Mouse (Mus musculus): ENCODE data around the gene Usp30. TPM values are rescaled to one million over a fixed set of nuclear protein-coding genes. Genes with fewer than 3 reads are reported as not detected.

Usp30 gene
- polyA plus RNA-seq, 1 experiment from 2014 or later: 12.7 TPM

DNA sequence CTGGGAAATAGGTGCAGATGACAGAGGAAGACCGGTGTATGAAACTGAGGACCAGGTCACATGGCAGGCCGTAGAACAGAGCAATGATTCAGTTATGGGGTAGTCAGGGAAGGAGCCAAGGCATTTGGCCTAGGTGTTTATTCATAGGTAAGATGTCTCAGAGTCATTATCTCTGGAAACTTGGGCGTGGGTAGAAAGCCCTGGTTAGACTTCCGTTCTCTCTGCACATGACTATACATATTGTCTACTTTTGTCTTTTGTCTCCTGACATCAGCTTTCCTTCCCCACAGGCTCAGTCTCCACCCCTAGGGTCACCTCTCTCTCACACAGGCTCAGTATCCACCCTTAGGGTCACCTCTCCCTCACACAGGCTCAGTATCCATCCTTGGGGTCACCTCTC, 21.5 kb upstream of the Usp30 start:
- peaks cover 30% of the 10 kb centered on the region for H3K4me1 ChIP-seq
- no peak overlapping the region for H3K27ac ChIP-seq
- no peak for DNase-seq (ENCODE audit: extremely low spot score, low spot score)
- H3K4me3 ChIP-seq: no peak overlapping the region
- no peaks in the 10 kb centered on the region for H3K9me3 ChIP-seq
- no peaks in the 10 kb centered on the region for H3K36me3 ChIP-seq (replicated peaks)
- 89% methylated on average over 4 of the region's 4 CpGs for whole genome bisulfite sequencing
- peaks cover 6% of the 10 kb centered on the region; the same call in 1 of the 2 replicates for H3K27me3 ChIP-seq (ENCODE audit: poor library complexity, severe bottlenecking)

DNA sequence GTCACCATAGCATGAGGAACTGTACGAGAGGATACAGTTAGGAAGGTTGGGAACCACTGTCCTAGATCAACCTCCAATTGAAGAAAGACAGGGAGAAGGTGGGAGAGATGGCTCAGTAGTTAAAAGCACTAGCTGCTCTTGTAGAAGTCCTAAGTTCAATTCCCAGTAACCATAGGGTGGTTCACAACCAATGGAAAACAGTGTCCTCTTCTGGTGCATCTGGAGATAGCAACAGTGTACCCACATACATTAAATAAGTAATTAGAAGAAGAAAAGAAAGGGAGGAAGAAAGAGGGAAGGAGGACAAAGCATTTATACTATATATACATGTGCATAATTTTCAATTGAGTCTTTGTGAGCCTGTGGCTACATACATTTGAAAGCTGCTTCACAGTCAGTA, 20.1 kb upstream of the Usp30 start:
- Histone ChIP-seq H3K36me3 (replicated peaks) (no peaks in the 10 kb centered on the region), H3K4me3 (no peak overlapping the region), H3K9me3 (no peaks in the 10 kb centered on the region), H3K4me1 (peaks cover 30% of the 10 kb centered on the region), H3K27ac (no peak overlapping the region), H3K27me3 (ENCODE audit: poor library complexity, severe bottlenecking) (peaks cover 6% of the 10 kb centered on the region; the same call in 1 of the 2 replicates)
- no peak for DNase-seq (ENCODE audit: extremely low spot score, low spot score)
- WGBS: 79% methylated on average over 1 of the region's 1 CpGs

DNA sequence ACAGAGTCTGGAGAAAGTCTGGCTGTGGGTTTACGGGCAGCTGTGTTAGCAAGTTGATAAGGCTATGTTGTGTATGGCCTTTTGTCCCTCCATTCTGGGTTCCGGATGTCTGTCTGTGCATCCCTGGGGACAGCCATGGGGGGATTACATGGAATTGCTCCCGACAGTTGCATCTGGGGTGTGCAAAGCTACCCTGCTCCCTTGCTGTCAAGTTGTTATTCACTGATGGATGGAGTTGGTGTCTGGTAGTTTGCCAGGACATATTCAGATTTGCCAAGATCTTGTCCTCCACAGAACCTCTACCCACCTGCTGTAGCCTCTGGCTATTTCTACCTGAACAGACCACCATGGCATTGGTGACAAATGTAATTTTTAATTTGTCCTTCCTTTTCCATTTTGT, 19.1 kb upstream of the Usp30 start:
- H3K27ac ChIP-seq: no peak overlapping the region
- DNase-seq (ENCODE audit: extremely low spot score, low spot score): no peak
- no peak overlapping the region for H3K4me3 ChIP-seq
- H3K36me3 ChIP-seq (replicated peaks): no peaks in the 10 kb centered on the region
- no peaks in the 10 kb centered on the region for H3K9me3 ChIP-seq
- peaks cover 6% of the 10 kb centered on the region; the same call in 1 of the 2 replicates for H3K27me3 ChIP-seq (ENCODE audit: poor library complexity, severe bottlenecking)
- peaks cover 20% of the 10 kb centered on the region for H3K4me1 ChIP-seq
- 86% methylated on average over 3 of the region's 3 CpGs for WGBS

DNA sequence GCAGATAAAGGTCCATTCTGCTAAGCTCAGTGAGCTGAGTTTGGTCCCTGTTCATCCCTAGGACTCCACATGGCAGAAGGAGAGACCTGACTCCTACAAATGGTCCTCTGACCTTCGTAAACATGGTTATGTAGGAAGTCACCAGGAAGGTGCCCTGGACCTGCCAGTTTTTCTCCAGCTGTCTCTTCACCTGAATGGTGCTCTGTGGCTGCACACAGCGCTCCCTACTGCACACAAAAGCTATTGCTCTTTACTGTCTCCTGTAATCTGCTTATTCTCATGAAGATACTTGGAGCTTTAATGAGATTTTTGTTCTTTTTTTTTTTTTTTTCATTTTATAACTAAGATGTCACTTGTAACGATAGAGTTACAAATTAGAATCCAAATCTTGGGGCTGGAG, 18.7 kb upstream of the Usp30 start:
- DNase-seq (ENCODE audit: extremely low spot score, low spot score): no peak
- Histone ChIP-seq H3K27me3 (ENCODE audit: poor library complexity, severe bottlenecking) (peaks cover 6% of the 10 kb centered on the region; the same call in 1 of the 2 replicates), H3K4me1 (peaks cover 15% of the 10 kb centered on the region), H3K4me3 (no peak overlapping the region), H3K27ac (no peak overlapping the region), H3K9me3 (no peaks in the 10 kb centered on the region), H3K36me3 (replicated peaks) (no peaks in the 10 kb centered on the region)
- WGBS: 55% methylated on average over 3 of the region's 3 CpGs

DNA sequence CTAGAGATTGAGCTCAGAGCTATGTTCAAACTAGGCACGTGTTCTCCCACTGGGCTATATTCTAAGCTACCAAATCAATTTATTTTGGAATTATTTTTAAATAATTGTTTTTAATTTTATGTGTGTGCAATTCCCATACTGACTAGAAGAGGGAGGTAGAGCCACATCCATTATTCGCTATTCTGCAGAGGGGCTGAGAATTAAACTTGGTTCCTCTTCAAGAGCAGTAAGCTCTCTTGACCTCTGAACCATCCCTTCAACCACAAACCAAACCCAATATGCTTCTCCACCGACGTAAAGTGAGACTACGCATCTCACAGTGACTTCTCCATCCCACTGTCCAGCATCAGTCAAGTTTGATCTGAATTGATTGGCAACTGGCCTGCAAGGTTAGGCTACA, 18.1 kb upstream of the Usp30 start:
- Histone ChIP-seq H3K36me3 (replicated peaks) (no peaks in the 10 kb centered on the region), H3K9me3 (no peaks in the 10 kb centered on the region), H3K4me3 (no peak overlapping the region), H3K4me1 (peaks cover 13% of the 10 kb centered on the region), H3K27me3 (ENCODE audit: poor library complexity, severe bottlenecking) (peaks cover 6% of the 10 kb centered on the region; the same call in 1 of the 2 replicates), H3K27ac (no peak overlapping the region)
- WGBS: 87% methylated on average over 5 of the region's 5 CpGs
- DNase-seq (ENCODE audit: extremely low spot score, low spot score): no peak

DNA sequence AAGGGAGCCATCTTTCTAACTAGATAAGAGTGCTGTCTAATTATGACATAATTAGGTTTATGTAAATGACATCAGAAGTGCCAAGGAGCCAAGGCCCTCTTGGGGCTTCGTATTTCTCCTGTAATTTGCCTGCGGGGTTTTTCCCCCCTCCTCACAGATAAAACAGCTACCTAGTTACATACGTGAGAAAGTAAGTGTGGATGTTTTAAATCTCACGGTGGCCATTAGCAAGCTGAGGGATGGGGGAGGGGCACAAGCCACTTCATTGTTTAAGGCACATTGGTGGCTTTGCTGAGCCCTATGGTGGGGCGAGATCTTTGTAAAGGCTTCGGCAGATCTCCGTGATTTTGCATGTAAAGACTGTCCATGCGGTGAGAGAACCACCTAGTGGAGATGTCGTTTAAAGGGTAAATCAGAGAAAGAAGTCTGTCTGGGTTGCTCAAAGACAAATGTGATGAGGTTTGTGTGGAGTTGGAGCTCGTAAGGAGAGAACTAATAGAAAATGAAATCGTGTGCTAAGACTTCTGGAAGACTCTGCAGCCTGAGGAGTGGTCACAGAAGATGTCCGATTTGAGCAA, 16.4 kb upstream of the Usp30 start:
- Histone ChIP-seq H3K4me3 (no peak overlapping the region), H3K36me3 (replicated peaks) (no peaks in the 10 kb centered on the region), H3K4me1 (peaks cover 16% of the 10 kb centered on the region), H3K27ac (no peak overlapping the region), H3K9me3 (no peaks in the 10 kb centered on the region), H3K27me3 (ENCODE audit: poor library complexity, severe bottlenecking) (no peaks in the 10 kb centered on the region)
- 63% methylated on average over 12 of the region's 12 CpGs for WGBS
- no peak for DNase-seq (ENCODE audit: extremely low spot score, low spot score)

DNA sequence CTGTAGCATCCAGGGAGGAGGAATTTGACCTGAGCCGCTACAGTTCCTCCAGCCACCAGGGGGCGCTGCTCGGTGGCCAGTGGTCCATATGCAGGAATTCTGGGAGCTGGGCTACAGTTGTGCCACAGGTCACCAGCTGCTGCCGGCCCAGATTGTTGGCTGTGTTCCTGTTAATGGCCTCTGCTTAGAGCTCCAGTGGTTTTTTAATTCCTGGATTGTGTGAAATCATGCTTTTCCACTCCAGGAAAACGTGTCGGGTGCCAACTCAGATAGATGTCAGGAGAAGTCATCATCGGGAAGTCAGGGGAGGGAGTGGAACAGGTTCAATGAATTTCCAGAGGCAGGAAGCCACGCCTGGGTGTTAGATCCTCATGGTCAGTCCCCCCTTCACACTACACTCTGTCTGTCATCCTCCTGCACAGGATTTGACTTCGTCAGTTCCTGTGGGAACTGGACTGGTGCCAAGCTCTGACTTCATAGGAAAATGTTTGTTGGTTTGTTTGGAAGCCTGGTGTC, 13.0 kb upstream of the Usp30 start:
- H3K27me3 ChIP-seq (ENCODE audit: poor library complexity, severe bottlenecking): no peaks in the 10 kb centered on the region
- peaks cover 16% of the 10 kb centered on the region for H3K4me1 ChIP-seq
- DNase-seq (ENCODE audit: extremely low spot score, low spot score): peak; percentile 77
- H3K9me3 ChIP-seq: no peaks in the 10 kb centered on the region
- H3K27ac ChIP-seq: 0 out of 2 replicates have a peak overlapping the region, but pooled peaks have one; percentile 51
- H3K4me3 ChIP-seq: peak overlapping the region; percentile 30; the same call in 1 of the 2 replicates
- no peaks in the 10 kb centered on the region for H3K36me3 ChIP-seq (replicated peaks)
- 39% methylated on average over 9 of the region's 9 CpGs for WGBS

DNA sequence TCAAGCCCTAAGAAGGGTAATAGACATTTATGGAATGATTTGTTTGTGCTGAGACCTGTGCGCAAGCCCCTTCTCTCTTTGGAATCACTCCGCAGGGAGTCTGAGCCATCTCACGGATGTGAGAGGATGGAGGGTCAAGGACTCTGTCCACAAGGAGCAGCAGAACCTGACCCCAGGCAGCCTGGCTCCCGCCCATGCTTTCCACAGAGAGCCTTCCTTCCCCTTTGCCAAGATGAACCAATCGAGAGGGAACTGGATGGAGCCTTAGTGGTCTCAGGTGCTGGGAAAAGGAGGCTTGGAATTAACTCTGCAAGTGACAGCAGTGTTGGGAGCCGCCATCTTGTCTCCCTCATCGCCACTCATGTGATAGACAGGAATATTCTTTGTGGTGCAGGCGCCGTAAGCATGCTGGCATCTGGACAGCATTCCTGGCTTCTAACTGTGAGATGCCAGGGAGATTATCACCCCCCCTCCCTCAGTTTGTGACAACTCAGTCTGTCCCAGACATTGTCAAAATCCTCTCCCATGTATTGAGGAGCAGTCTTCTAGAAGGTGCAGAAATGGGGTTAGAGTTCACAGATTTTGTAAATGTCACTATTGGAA, 8.0 kb upstream of the Usp30 start:
- no peak for DNase-seq (ENCODE audit: extremely low spot score, low spot score)

DNA sequence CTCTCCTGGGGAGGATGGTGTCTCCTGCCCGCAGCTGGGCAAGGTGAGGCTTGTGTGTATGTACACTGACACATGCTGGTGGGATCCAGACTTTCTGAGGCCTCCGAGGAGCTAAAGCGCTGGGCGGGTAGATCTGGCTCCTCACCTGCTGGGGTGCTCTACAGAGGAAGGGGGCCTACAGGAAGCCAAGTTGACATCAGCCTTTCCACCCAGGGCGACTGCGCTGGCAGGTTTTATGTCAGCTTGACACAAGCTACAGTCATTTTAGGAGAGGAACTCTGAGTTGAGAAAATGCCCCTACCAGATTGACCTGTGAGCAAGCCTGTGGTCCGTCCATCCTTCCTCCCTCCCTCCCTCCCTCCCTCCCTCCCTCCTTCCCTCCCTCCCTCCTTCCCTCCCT, 3.6 kb upstream of the Usp30 start:
- Histone ChIP-seq H3K36me3 (replicated peaks) (no peaks in the 10 kb centered on the region), H3K4me3 (no peak overlapping the region), H3K4me1 (0 out of 2 replicates have a peak, but pooled peaks cover 4% of the 10 kb centered on the region), H3K27ac (no peak overlapping the region), H3K9me3 (no peaks in the 10 kb centered on the region), H3K27me3 (ENCODE audit: poor library complexity, severe bottlenecking) (no peaks in the 10 kb centered on the region)
- 61% methylated on average over 7 of the region's 7 CpGs for WGBS
- no peak for DNase-seq (ENCODE audit: extremely low spot score, low spot score)

More for the DNA sequence above, 8.0 kb upstream of the Usp30 start:
- no peak overlapping the region for H3K27ac ChIP-seq
- 82% methylated on average over 9 of the region's 9 CpGs for WGBS
- peaks cover 4% of the 10 kb centered on the region; the same call in 1 of the 2 replicates for H3K4me1 ChIP-seq
- H3K9me3 ChIP-seq: no peaks in the 10 kb centered on the region
- H3K4me3 ChIP-seq: no peak overlapping the region
- no peaks in the 10 kb centered on the region for H3K27me3 ChIP-seq (ENCODE audit: poor library complexity, severe bottlenecking)
- H3K36me3 ChIP-seq (replicated peaks): no peaks in the 10 kb centered on the region

DNA sequence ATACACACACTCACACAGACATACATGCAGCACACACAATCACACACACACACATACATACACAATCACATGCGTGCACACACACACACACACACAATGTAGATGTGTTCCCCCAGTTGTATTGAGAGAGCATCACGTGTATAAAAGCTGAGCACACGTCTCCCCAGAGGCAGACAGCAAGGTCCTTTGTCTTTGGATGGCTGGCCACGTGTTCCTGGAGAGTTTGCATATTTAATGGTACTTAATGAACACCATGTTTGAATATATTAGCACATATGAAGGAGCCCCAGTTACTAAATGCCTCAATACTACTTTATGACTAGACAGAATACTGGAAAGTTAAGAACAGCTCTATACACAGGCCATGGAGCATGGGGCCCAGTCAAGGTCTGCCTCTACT, 1.3 kb upstream of the Usp30 start:
- Histone ChIP-seq H3K4me1 (0 out of 2 replicates have a peak, but pooled peaks cover 4% of the 10 kb centered on the region), H3K4me3 (no peak overlapping the region), H3K9me3 (no peaks in the 10 kb centered on the region), H3K27me3 (ENCODE audit: poor library complexity, severe bottlenecking) (no peaks in the 10 kb centered on the region), H3K27ac (no peak overlapping the region), H3K36me3 (replicated peaks) (no peaks in the 10 kb centered on the region)
- DNase-seq (ENCODE audit: extremely low spot score, low spot score): no peak
- 83% methylated on average over 4 of the region's 4 CpGs for WGBS

DNA sequence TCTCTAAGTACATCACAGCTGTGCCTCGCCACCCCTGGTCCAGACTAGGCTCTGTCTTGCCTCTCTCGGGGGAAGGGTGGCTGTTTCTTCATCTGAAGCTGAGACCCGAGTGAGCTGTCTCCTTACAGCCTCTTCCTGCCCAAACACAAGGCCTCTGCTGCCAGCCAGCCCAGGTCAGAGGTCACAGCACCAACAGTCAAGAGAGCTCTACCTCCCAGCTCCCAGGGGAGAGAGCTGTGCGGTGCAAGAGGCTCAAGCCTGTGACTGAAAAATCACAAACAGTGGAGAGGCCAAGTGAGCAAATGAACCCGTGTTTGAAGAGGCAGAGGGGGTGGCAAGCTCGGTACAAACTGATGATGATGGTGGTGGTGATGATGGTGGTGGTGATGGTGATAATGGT, 1.3 kb downstream of the Usp30 start:
- Histone ChIP-seq H3K27me3 (ENCODE audit: poor library complexity, severe bottlenecking) (no peaks in the 10 kb centered on the region), H3K27ac (no peak overlapping the region), H3K9me3 (no peaks in the 10 kb centered on the region; the same call in 1 of the 2 replicates), H3K36me3 (replicated peaks) (no peaks in the 10 kb centered on the region), H3K4me1 (0 out of 2 replicates have a peak, but pooled peaks cover 4% of the 10 kb centered on the region), H3K4me3 (no peak overlapping the region)
- 55% methylated on average over 6 of the region's 6 CpGs for WGBS
- DNase-seq (ENCODE audit: extremely low spot score, low spot score): no peak

DNA sequence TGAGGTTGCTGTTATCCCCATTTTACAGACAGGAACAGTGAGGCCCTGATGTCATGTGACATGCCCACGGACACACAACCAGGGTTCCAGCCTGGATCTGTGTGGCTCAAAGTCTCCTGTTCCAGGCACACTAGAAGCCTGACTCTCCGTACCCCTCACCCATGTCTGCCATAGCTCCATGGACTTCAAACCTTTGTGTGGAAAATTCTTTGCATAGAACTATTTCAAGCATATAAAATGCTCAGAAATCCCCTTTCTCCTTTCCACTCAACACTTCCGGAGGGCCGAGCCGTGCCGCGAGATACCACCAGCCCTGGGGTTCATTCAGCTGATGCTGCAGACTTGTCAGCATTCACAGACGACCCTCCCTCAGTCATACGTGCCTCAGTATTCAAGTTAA, 2.3 kb downstream of the Usp30 start:
- Histone ChIP-seq H3K36me3 (replicated peaks) (no peaks in the 10 kb centered on the region), H3K9me3 (no peaks in the 10 kb centered on the region; the same call in 1 of the 2 replicates), H3K4me3 (no peak overlapping the region), H3K27me3 (ENCODE audit: poor library complexity, severe bottlenecking) (no peaks in the 10 kb centered on the region), H3K27ac (no peak overlapping the region), H3K4me1 (peaks cover 10% of the 10 kb centered on the region)
- WGBS: 88% methylated on average over 9 of the region's 9 CpGs
- no peak for DNase-seq (ENCODE audit: extremely low spot score, low spot score)

DNA sequence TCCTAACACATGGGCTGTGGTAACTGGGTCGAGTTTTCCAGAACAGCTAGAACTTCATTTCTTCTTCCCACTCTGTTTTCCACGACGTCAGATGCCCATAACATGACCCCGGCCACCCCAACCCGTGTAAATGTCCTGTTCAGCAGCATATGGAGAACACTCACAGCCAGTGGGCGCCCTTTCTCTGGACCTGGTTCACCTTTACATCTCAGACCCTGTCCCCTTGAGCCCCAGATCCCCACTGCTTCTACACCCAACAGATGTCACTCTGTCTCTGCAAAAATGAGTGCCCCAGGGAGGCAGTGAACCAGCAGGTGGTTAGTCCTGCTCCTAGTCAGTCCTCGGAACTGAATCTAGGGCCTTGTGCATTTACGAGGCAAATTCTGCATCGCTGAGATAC, 2.7 kb downstream of the Usp30 start:
- Histone ChIP-seq H3K27me3 (ENCODE audit: poor library complexity, severe bottlenecking) (no peaks in the 10 kb centered on the region), H3K36me3 (replicated peaks) (no peaks in the 10 kb centered on the region), H3K4me1 (peaks cover 10% of the 10 kb centered on the region), H3K27ac (no peak overlapping the region), H3K4me3 (no peak overlapping the region), H3K9me3 (no peaks in the 10 kb centered on the region; the same call in 1 of the 2 replicates)
- no peak for DNase-seq (ENCODE audit: extremely low spot score, low spot score)
- 76% methylated on average over 9 of the region's 9 CpGs for WGBS
